Mouse (Mus musculus) heart, postnatal 0 days (tissue): ENCODE measurements around the gene Camk1. TPM values are rescaled to one million over a fixed set of nuclear protein-coding genes. Genes with fewer than 3 reads are reported as not detected.

Source experiments
- ATAC-seq: fragments of 200-750 bp; cut with Nextera tagmentation; 2 replicates; pipeline ENCODE4 v1.8.0; 2017; ENCODE audit warnings: low read depth, moderate number of reproducible peaks, moderate library complexity; ENCODE audit not compliant: insufficient read depth
- DNase-seq: peaks from one replicate; pipeline ENCODE4 v3.0.0-alpha.2; 2016; ENCODE audit warnings: low spot score
- H3K27ac ChIP-seq: fragments of 300-500 bp; sonication (generic); 2 replicates; pipeline ENCODE4 v1.5.1; 2014; ENCODE audit warnings: low read depth, mild to moderate bottlenecking
- H3K27me3 ChIP-seq: fragments of 300-500 bp; sonication (generic); 2 replicates; pipeline ENCODE4 v1.6.1; 2014; ENCODE audit warnings: low read length, mixed read lengths; ENCODE audit not compliant: control insufficient read depth, insufficient read depth
- H3K36me3 ChIP-seq: fragments of 300-500 bp; sonication (generic); replicated peaks from 2 replicates; pipeline ENCODE4 v1.6.1; 2014; ENCODE audit warnings: low read length, mixed read lengths; ENCODE audit not compliant: control insufficient read depth, insufficient read depth
- H3K4me1 ChIP-seq: fragments of 300-500 bp; sonication (generic); 2 replicates; pipeline ENCODE4 v1.6.1; 2014; ENCODE audit warnings: antibody characterized with exemption; ENCODE audit not compliant: control insufficient read depth, insufficient read depth
- H3K4me2 ChIP-seq: fragments of 300-500 bp; sonication (generic); 2 replicates; pipeline ENCODE4 v1.6.1; 2014; ENCODE audit warnings: low read depth, mild to moderate bottlenecking, low read length, moderate library complexity
- H3K4me3 ChIP-seq: fragments of 300-500 bp; sonication (generic); 2 replicates; pipeline ENCODE4 v1.5.1; 2014; ENCODE audit warnings: low read depth, low read length
- H3K9ac ChIP-seq: fragments of 300-500 bp; sonication (generic); replicated peaks from 2 replicates; pipeline ENCODE4 v1.6.1; 2014; ENCODE audit warnings: low read depth, low read length, mixed read lengths
- H3K9me3 ChIP-seq: fragments of 300-500 bp; sonication (generic); replicated peaks from 2 replicates; pipeline ENCODE4 v1.6.1; 2016; ENCODE audit warnings: low read length; ENCODE audit not compliant: control insufficient read depth
- CTCF ChIP-seq: IDR thresholded peaks from 2 replicates; pipeline ENCODE4 v1.5.1; 2016; ENCODE audit warnings: antibody characterized with exemption, control low read depth, low read depth
- EP300 ChIP-seq: IDR thresholded peaks from 2 replicates; pipeline ENCODE4 v1.6.1; 2016; ENCODE audit warnings: antibody characterized with exemption, low read depth
- WGBS: fragments of 180-500 bp; shearing (Covaris S2); extraction: QIAGEN DNeasy Blood & Tissue Kit; methylation state at CpG from one replicate; pipeline ENCODE4 v1.1.7; 2014; 5-methylcytosine and 5-hydroxymethylcytosine counted together
- polyA plus RNA-seq: library from polyadenylated mRNA; unstranded; fragments of >200 nt; fragmentation: Nextera tagmentation; extraction: Ambion mirVana; gene quantifications from 2 replicates; pipeline ENCODE4 v1.2.1, GENCODE M21; 2015
- total RNA-seq: library from RNA; depleted of rRNA; stranded (reverse); fragments of >200 nt; gene quantifications from 2 replicates; pipeline ENCODE4 v1.2.3, GENCODE M21; 2014; ENCODE audit warnings: low replicate concordance

Camk1 gene
- total and polyA plus RNA-seq, 2 experiments from 2014 or later: 94.5 to 105 TPM

DNA sequence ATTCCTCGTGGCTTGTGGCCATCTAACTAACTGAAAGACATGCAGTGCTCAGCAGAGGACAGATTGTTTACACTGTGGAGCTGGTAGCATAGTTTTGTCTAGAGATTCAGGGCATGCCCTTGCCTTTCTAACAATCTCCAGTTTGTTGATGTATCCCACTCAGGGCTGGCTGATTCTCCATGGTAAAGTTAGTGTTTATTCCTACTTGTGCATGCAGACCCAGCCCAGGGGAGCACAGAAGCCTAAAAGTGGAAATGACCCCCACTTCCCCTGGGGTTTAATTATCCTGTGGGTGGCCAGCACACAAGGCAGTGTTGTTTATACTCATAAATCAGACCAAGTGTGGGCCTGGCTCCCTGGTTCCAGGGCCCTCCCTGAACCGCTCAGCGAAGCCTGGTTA lies 42.2 kb upstream of the Camk1 start:
- H3K36me3 ChIP-seq: peaks cover 91% of the 10 kb centered on the region
- DNase-seq (no peak), ATAC-seq (no peak)
- TF ChIP-seq CTCF: no peak
- TF ChIP-seq EP300: no peak
- H3K27me3 ChIP-seq: no peaks in the 10 kb centered on the region
- no peak overlapping the region for H3K27ac ChIP-seq
- H3K4me3 ChIP-seq: no peak overlapping the region
- H3K4me1 ChIP-seq: no peaks in the 10 kb centered on the region
- WGBS: 86% methylated on average over 3 of the region's 3 CpGs
- H3K9me3 ChIP-seq: no peaks in the 10 kb centered on the region
- H3K4me2 ChIP-seq: no peak overlapping the region
- no peak overlapping the region for H3K9ac ChIP-seq

DNA sequence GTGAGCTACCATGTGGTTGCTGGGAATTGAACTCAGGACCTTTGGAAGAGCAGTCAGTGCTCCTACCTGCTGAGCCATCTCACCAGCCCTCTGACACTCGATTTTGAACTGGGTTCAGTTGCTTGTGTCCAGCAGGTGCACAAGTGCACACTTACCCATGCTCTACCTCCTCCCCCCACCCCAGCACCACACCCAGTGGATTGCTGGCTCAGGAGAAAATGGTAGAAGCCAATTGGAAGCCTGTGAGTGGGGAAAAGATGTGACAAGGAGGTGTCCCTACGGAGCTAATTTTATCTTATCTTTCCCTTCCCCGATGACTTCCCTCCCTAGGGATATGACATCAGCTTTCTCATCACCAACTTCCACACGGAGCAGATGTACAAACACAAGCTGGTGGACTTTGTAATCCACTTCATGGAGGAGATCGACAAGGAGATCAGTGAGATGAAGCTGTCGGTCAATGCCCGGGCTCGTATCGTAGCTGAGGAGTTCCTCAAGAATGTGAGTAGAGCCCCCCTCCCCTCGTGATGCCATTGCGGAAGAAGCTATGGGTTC lies 41.5 kb upstream of the Camk1 start:
- peaks cover 95% of the 10 kb centered on the region for H3K36me3 ChIP-seq
- TF ChIP-seq CTCF (no peak), EP300 (no peak)
- no peak overlapping the region for H3K9ac ChIP-seq
- no peak for DNase-seq
- no peaks in the 10 kb centered on the region for H3K27me3 ChIP-seq
- 48% methylated on average over 11 of the region's 11 CpGs for WGBS
- no peak overlapping the region for H3K4me3 ChIP-seq
- H3K4me1 ChIP-seq: no peaks in the 10 kb centered on the region
- H3K27ac ChIP-seq: no peak overlapping the region
- H3K9me3 ChIP-seq: no peaks in the 10 kb centered on the region
- no peak for ATAC-seq
- H3K4me2 ChIP-seq: no peak overlapping the region

DNA sequence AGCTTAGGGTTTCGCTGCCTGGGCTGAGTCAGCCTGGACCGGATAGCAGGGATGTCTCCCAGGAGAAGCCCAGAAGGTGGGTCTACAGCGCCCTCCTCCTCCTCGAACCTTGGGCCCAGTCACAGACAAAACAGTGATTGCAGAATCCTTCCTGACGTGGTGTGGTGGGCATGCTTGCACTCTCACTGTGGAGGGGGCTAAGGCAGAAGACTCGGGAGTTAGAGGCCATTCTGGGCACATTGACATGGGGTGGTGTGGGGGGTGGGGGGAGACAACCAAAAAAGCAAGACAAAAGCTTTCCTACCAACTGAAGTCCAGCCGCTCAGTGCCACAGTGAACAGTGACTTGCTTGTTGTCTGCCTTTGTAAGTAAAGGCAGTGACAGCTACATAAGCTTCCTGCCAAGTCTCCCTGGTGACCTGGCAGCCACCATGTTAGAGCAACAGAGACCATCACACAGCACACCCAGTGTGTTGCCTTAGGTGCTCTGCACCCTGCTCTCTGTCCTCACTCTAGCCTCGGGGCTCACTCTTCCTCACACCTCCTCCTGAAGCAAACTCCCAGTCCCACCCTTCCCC lies 40.7 kb upstream of the Camk1 start:
- Histone ChIP-seq H3K4me3 (no peak overlapping the region), H3K27me3 (no peaks in the 10 kb centered on the region), H3K4me2 (no peak overlapping the region), H3K27ac (no peak overlapping the region), H3K9me3 (no peaks in the 10 kb centered on the region), H3K4me1 (peaks cover 4% of the 10 kb centered on the region), H3K9ac (no peak overlapping the region), H3K36me3 (peaks cover 88% of the 10 kb centered on the region)
- no peak for DNase-seq
- 89% methylated on average over 8 of the region's 8 CpGs for WGBS
- no peak for TF ChIP-seq CTCF
- TF ChIP-seq EP300: no peak
- no peak for ATAC-seq

DNA sequence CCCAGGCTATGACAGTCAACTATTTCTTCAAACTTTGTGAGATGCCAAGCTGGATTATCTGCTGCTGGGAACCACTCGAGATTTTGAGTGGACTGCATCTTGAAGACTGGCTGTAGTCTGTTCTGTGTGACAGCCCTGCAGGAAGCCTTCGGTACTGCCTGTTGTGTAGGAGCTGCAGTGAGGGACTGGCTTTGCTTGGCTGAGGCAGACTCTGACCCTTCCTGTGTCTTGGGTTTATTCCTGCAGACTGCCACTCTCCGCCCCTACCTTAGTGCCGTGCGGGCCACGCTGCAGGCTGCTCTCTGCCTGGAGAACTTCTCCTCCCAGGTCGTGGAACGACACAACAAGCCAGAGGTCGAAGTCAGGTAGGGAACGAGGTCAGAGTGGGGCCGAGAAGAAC lies 36.7 kb upstream of the Camk1 start:
- Histone ChIP-seq H3K9me3 (no peaks in the 10 kb centered on the region), H3K4me3 (no peak overlapping the region), H3K4me1 (peaks cover 14% of the 10 kb centered on the region), H3K36me3 (peaks cover 54% of the 10 kb centered on the region), H3K9ac (no peak overlapping the region), H3K27me3 (no peaks in the 10 kb centered on the region), H3K4me2 (no peak overlapping the region), H3K27ac (no peak overlapping the region)
- TF ChIP-seq CTCF: 0 out of 2 replicates have a peak, but pooled peaks have one; percentile 5
- no peak for TF ChIP-seq EP300
- WGBS: 82% methylated on average over 11 of the region's 11 CpGs
- DNase-seq (no peak), ATAC-seq (no peak)

GRCm38 (mm10) chr6:113379246-113379645 lies 35.5 kb upstream of the Camk1 start:
- peaks cover 14% of the 10 kb centered on the region for H3K4me1 ChIP-seq
- H3K4me2 ChIP-seq: peak overlapping the region; percentile 94
- no peak for TF ChIP-seq CTCF
- no peak for TF ChIP-seq EP300
- H3K27ac ChIP-seq: no peak overlapping the region
- H3K36me3 ChIP-seq: peaks cover 55% of the 10 kb centered on the region
- peak overlapping the region; percentile 91 for H3K9ac ChIP-seq
- no peaks in the 10 kb centered on the region for H3K27me3 ChIP-seq
- no peak for DNase-seq
- H3K9me3 ChIP-seq: no peaks in the 10 kb centered on the region
- 62% methylated on average over 6 of the region's 6 CpGs for WGBS
- no peak for ATAC-seq
- H3K4me3 ChIP-seq: peak overlapping the region; percentile 94
